Mouse (Mus musculus) ES-E14 (cell line): ENCODE measurements at regions not wholly inside any gene's neighbourhood (a gene's known extent, or its start where the extent isn't known, plus 50 kb on each side); places are given as distances from the start of the nearest gene placed in this dataset.

Source experiments
- DNase-seq: peaks from one replicate; pipeline ENCODE4 v3.0.0-alpha.2; 2013; ENCODE audit warnings: low read depth, low spot score
- H3K27ac ChIP-seq: 2 replicates; pipeline ENCODE4 v1.5.1; 2012; ENCODE audit warnings: low read depth, mild to moderate bottlenecking, low read length, moderate library complexity, mixed read lengths; ENCODE audit not compliant: poor library complexity, insufficient read depth, severe bottlenecking
- H3K36me3 ChIP-seq: 2 replicates; pipeline ENCODE4 v1.6.1; 2012; ENCODE audit warnings: mild to moderate bottlenecking, low read length, moderate library complexity, mixed read lengths; ENCODE audit not compliant: control insufficient read depth, poor library complexity, insufficient read depth, severe bottlenecking
- H3K4me1 ChIP-seq, 2 experiments: fragments of 150-350 bp in 1 of 2; sonication (generic) in 1 of 2; 2 replicates each; pipeline ENCODE4 v1.6.1; 2012; ENCODE audit warnings: low read length in 2 of 2, mild to moderate bottlenecking in 1 of 2, mixed read lengths in 1 of 2; ENCODE audit not compliant: control insufficient read depth in 2 of 2, insufficient read depth in 2 of 2, poor library complexity in 1 of 2
- H3K4me3 ChIP-seq, 2 experiments: fragments of 150-350 bp in 1 of 2; sonication (generic) in 1 of 2; 2 replicates each; pipeline ENCODE4 v1.5.1; 2012; ENCODE audit warnings: low read length in 2 of 2, low read depth in 1 of 2, mild to moderate bottlenecking in 1 of 2, mixed read lengths in 1 of 2; ENCODE audit not compliant: insufficient read depth in 1 of 2, poor library complexity in 1 of 2, severe bottlenecking in 1 of 2
- H3K9ac ChIP-seq: 2 replicates; pipeline ENCODE4 v1.6.1; 2012; ENCODE audit warnings: low read depth, mild to moderate bottlenecking, low read length, mixed read lengths; ENCODE audit not compliant: poor library complexity, insufficient read depth, severe bottlenecking
- H3K9me3 ChIP-seq: fragments of 150-350 bp; sonication (generic); 2 replicates; pipeline ENCODE4 v1.6.1; 2012; ENCODE audit warnings: low read depth, mild to moderate bottlenecking, low read length; ENCODE audit not compliant: control insufficient read depth, insufficient read depth
- CHD2 ChIP-seq: IDR thresholded peaks from 2 replicates; pipeline ENCODE4 v1.6.1; 2014; ENCODE audit warnings: mild to moderate bottlenecking, low read depth, low read length, inconsistent platforms
- HCFC1 ChIP-seq: IDR thresholded peaks from 2 replicates; pipeline ENCODE4 v1.6.1; 2012; ENCODE audit warnings: low read length, inconsistent platforms, borderline replicate concordance; ENCODE audit not compliant: insufficient read depth
- MAFK ChIP-seq: IDR thresholded peaks from 2 replicates; pipeline ENCODE4 v1.6.1; 2014; ENCODE audit warnings: mild to moderate bottlenecking, low read depth, low read length, inconsistent platforms; ENCODE audit not compliant: insufficient read depth
- ZC3H11A ChIP-seq: IDR thresholded peaks from 2 replicates; pipeline ENCODE4 v1.6.1; 2012; ENCODE audit warnings: low read depth, mild to moderate bottlenecking, inconsistent platforms, low read length, borderline replicate concordance
- ZNF384 ChIP-seq: IDR thresholded peaks from 2 replicates; pipeline ENCODE4 v1.6.1; 2012; ENCODE audit warnings: low read depth, low read length, inconsistent platforms
- in situ Hi-C, 2 experiments: fragments of 600-800 bp; cut with MboI; formaldehyde crosslinking; loops; one replicate each; pipeline ENCODE4 v1.15.1; 2025; ENCODE audit warnings: low sequenced_read_pairs in 2 of 2, inconsistent platforms in 1 of 2; ENCODE audit not compliant: unreplicated experiment in 2 of 2

DNA sequence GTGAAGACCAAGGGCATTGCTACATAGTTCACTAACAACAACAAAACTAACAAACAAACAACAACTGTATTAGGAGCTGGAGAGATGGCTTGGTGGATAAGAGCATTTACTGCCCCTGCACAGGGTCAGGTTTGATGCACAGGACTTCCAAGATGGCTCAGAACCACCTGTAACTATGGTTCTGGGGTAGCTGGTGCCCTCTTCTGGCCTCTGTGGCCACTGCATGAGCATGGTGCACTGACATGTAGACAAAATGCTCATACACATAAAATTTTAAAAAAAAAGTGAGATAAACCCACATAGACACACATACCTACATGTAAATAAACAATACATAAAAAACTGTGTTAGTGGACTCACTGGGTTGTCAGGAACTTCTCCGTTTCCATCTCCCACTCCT is 172.5 kb downstream of the Nucb2 start:
- Histone ChIP-seq H3K9ac (no peak overlapping the region), H3K9me3 (no peaks in the 10 kb centered on the region), H3K4me3 (no peak overlapping the region), H3K27ac (no peak overlapping the region), H3K36me3 (no peaks in the 10 kb centered on the region), H3K4me1 (no peaks in the 10 kb centered on the region)
- TF ChIP-seq HCFC1, result no peak
- TF ChIP-seq MAFK, result no peak
- TF ChIP-seq CHD2, result no peak
- no peak for TF ChIP-seq ZNF384
- TF ChIP-seq ZC3H11A, result no peak
- DNase-seq, result no peak
- in situ Hi-C loops, result no loop called here

DNA sequence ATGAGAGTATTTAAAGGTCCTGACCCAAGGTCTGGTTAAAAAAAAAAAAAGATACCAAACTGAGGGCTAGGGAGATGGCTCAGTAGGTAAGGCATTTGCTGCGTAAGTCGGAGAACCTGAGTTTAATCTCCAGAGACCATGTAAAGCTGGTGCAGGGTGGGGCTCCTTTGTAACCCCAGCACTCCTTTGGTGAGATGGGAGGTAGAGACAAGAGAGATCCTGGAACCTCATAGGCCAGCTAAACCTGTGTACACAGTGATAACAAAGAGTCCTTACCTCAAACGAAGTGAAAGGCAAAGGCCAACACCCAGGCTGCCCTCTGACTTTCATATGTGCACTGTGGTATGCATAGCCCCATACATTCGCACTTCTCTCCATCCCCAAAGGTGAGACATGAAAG is 175.0 kb downstream of the Nucb2 start:
- Histone ChIP-seq H3K4me1 (no peaks in the 10 kb centered on the region), H3K4me3 (no peak overlapping the region), H3K9ac (no peak overlapping the region), H3K9me3 (no peaks in the 10 kb centered on the region), H3K27ac (no peak overlapping the region), H3K36me3 (no peaks in the 10 kb centered on the region)
- no peak for TF ChIP-seq CHD2
- no peak for TF ChIP-seq ZC3H11A
- TF ChIP-seq HCFC1, result no peak
- TF ChIP-seq MAFK, result no peak
- no peak for TF ChIP-seq ZNF384
- no peak for DNase-seq
- in situ Hi-C loops, result no loop called here

DNA sequence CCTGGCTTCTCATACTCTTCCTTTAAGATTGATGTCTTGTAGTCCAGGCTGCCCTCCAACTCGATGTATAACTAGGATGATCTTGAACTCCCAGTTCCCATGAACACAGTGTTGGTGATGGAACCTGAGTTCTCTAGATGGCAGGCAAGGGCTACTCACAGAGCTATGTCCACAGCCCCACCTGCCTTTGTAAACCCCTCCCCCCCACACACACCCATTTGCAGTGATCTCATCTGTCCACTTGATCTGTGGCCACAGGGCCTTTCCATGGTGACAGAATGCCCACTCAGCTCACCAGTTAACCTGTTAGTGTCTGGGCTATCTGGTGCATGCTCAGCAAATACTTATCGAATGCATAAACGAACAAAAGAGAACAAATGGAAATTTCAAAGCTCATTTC is 176.4 kb downstream of the Nucb2 start:
- no peaks in the 10 kb centered on the region for H3K4me1 ChIP-seq
- in situ Hi-C loops, result no loop called here
- no peaks in the 10 kb centered on the region for H3K36me3 ChIP-seq
- no peaks in the 10 kb centered on the region for H3K9me3 ChIP-seq
- no peak overlapping the region for H3K4me3 ChIP-seq
- no peak for DNase-seq
- H3K27ac ChIP-seq, result no peak overlapping the region
- no peak overlapping the region for H3K9ac ChIP-seq
- no peak for TF ChIP-seq MAFK
- no peak for TF ChIP-seq ZC3H11A
- TF ChIP-seq CHD2, result no peak
- no peak for TF ChIP-seq ZNF384
- TF ChIP-seq HCFC1, result no peak

DNA sequence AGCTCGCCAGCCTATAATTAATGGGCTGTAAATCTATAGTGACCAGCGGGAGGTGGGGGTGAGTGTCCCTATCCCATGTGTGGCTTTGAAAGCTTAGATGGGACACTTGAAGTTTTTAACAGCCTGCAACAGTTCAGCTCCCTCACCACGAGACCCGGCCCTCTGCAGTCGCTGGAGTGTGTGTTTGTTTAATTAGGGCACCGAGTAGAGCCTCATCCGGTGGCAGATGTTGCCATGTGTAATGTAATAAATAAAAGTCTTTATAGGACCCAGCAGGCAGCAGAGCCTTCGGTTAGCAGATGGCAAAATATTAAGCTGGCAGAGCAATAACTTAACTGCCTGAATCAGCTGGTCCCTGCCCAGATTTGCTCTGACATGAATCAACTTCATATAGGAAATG is 177.1 kb downstream of the Nucb2 start:
- DNase-seq, result no peak
- H3K4me1 ChIP-seq, result no peaks in the 10 kb centered on the region
- H3K9me3 ChIP-seq, result no peaks in the 10 kb centered on the region
- H3K36me3 ChIP-seq, result no peaks in the 10 kb centered on the region
- no peak overlapping the region for H3K9ac ChIP-seq
- no peak overlapping the region for H3K4me3 ChIP-seq
- TF ChIP-seq CHD2 (no peak), MAFK (no peak), ZNF384 (no peak), HCFC1 (no peak), ZC3H11A (no peak)
- no peak overlapping the region for H3K27ac ChIP-seq
- in situ Hi-C loops, result no loop called here

DNA sequence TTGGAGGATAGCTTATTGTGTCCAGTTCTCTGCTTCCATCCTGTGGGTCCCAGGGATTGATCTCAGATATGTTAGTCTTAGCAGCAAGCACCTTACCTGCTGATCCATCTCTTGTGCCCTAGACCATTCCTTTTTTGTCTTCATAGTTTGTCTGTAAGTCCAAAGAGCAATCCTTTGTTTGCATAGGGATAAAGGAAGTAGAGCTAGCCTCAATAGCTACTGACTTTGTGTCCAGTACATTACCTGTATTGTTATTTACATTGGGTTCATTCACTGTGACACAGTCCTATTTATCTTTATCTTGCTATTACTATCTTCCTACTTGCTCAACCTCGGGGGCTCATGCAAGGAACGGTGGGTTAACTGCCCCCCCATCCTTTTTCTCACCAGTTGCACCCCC is 196.2 kb downstream of the Nucb2 start:
- no peaks in the 10 kb centered on the region for H3K4me1 ChIP-seq
- no peaks in the 10 kb centered on the region for H3K36me3 ChIP-seq
- TF ChIP-seq MAFK, result no peak
- no peak for TF ChIP-seq HCFC1
- no peak for TF ChIP-seq CHD2
- no peak for TF ChIP-seq ZC3H11A
- no peak for TF ChIP-seq ZNF384
- in situ Hi-C loops, result loop anchor here in 1 of 2 experiments (25.0 kb wide), 1 partner anchor 487 kb away; no protein-coding TSS in a partner anchor
- no peak overlapping the region for H3K9ac ChIP-seq
- DNase-seq, result no peak
- no peaks in the 10 kb centered on the region for H3K9me3 ChIP-seq
- H3K27ac ChIP-seq, result no peak overlapping the region
- H3K4me3 ChIP-seq, result no peak overlapping the region
